Mouse (Mus musculus) E14TG2a.4 (cell line): Measurements from ENCODE around the gene Amd1.

ENCODE experiments used
- H3K27me3 ChIP-seq: 2 replicates; pipeline ENCODE4 v1.6.1; 2014; ENCODE audit warnings: low read length, control low read depth; ENCODE audit not compliant: insufficient read depth
- H3K36me3 ChIP-seq: 2 replicates; pipeline ENCODE4 v1.6.1; 2014; ENCODE audit warnings: low read length, control low read depth; ENCODE audit not compliant: insufficient read depth
- H3K4me1 ChIP-seq: replicated peaks from 2 replicates; pipeline ENCODE4 v1.6.1; 2014; ENCODE audit warnings: low read depth, low read length, control low read depth
- H3K4me3 ChIP-seq: replicated peaks from 2 replicates; pipeline ENCODE4 v1.5.1; 2014; ENCODE audit warnings: mild to moderate bottlenecking, low read length
- H3K9me3 ChIP-seq: 2 replicates; pipeline ENCODE4 v1.6.1; 2014; ENCODE audit warnings: low read length, control low read depth
- CTCF ChIP-seq: conservative IDR thresholded peaks from 2 replicates; pipeline ENCODE4 v1.5.1; 2014; ENCODE audit warnings: low read length
- NANOG ChIP-seq: IDR thresholded peaks from 2 replicates; pipeline ENCODE4 v1.6.1; 2014; ENCODE audit warnings: borderline replicate concordance, low read length, mixed read lengths
- POU5F1 ChIP-seq: IDR thresholded peaks from 2 replicates; pipeline ENCODE4 v1.6.1; 2014; ENCODE audit warnings: low read length, borderline replicate concordance

The Amd1 gene

DNA sequence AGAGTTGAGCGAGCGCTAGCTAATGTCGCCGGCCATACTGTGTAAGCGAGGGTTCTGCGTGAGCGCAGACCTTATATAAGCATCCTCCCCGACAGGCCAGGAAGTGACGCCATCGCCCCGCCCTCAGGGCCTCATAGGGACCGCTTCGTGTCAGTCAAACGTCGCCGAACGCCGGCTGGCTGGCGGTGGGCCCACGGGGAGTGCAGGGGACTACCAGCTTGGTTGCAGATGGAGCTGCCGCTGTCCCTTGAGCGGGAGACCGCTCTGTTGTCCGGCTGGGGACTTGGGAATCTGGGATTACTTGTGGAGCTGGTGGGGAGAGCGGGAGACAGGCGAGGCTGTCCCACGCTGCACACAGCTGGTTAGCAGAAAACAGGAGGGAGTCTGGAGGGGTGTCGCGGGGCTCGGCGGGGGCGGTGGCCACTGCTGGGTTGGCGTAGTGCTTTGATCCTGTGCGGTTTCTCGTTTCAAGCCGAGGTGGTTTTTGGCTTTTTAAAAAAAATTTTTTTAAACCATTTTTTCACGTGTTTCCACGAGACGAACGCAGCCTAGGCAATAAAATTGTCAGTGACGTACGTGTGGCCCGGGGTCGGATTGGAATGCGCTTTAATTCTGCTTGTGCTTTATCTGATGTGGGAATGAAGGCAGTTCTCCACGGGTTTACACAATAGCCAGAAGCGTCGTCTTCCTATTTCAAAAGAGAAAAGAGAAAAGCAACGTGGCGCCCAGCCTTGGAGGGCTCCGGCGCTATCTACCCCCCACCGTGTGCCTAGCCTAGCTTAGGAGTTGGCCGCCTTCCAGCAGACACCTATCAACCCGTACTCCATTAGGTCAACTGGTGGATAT is at the start of gene Amd1:
Gene Amd1 (minus strand): TSS at position 47 of the 846 bp plus-strand sequence.
- Histone ChIP-seq H3K36me3 (peaks cover 23% of the 10 kb centered on the region), H3K27me3 (peaks cover 17% of the 10 kb centered on the region), H3K4me3 (peak within 1 kb of the TSS; percentile 93), H3K4me1 (peaks cover 36% of the 10 kb centered on the region), H3K9me3 (peaks cover 9% of the 10 kb centered on the region)
- no peak for TF ChIP-seq POU5F1
- no peak for TF ChIP-seq CTCF
- TF ChIP-seq NANOG = no peak

DNA sequence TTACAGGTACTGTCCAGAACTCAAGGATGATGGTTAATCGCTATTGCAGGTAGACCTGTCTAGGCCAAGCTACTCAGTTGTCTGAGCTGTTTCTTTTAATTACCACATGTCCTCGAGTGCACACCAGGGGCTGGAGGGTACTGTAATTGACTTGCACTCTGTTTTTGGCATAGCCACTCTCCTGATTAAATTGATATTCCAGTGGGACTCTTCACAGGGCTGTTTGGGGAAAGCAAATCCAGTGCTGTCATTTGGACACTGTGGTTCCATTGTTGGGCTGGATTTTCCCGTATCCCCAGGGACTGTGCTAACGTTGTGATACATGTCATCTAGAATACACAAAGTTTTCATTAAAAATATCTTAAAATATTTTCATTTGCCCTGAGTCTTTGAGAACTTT is 49.2 kb upstream of the Amd1 start:
- TF ChIP-seq POU5F1 (no peak), CTCF (no peak), NANOG (no peak)
- Histone ChIP-seq H3K4me3 (peak overlapping the region; percentile 99; the same call in 1 of the 2 replicates), H3K36me3 (peaks cover 8% of the 10 kb centered on the region)

DNA sequence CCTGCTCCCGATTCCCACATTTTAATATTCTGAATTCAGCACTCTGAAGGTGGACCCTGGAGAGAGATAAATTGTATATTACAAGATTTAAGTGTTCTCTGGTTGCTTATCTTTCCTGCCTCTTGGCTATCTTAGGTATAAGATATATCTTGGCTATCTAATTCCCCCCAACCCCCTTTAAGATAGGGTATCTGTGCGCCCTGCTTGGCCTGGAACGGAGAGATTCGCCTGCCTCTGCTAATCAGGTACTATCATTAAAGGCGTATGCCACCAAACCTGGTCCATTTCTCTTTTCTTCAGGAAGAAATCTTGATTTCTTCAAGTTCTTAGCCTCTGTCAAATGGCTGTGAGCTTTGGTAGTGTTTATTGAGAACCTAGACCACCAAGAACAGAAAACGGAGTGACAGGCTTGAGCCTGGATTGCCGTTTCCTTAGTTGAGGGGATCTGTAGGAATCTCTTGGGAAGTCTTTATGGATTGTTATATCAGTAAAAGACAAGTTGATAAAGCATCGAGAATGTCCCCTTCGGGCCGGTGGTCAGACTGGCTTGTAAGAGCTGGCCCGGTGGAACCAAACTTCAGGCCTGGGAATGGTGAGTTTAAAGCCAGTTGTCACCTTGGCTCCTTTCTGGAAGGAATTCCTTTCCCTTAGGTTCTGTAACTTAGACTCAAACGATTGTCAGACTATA is 48.4 kb upstream of the Amd1 start:
- TF ChIP-seq NANOG = no peak
- no peak for TF ChIP-seq POU5F1
- no peak for TF ChIP-seq CTCF
- peak overlapping the region; percentile 99 for H3K4me3 ChIP-seq
- H3K27me3 ChIP-seq = no peaks in the 10 kb centered on the region
- peaks cover 8% of the 10 kb centered on the region for H3K36me3 ChIP-seq
- peaks cover 50% of the 10 kb centered on the region for H3K4me1 ChIP-seq
- no peaks in the 10 kb centered on the region for H3K9me3 ChIP-seq

More for the DNA sequence above, 49.2 kb upstream of the Amd1 start:
- Histone ChIP-seq H3K27me3 (no peaks in the 10 kb centered on the region), H3K4me1 (peaks cover 57% of the 10 kb centered on the region), H3K9me3 (no peaks in the 10 kb centered on the region)

DNA sequence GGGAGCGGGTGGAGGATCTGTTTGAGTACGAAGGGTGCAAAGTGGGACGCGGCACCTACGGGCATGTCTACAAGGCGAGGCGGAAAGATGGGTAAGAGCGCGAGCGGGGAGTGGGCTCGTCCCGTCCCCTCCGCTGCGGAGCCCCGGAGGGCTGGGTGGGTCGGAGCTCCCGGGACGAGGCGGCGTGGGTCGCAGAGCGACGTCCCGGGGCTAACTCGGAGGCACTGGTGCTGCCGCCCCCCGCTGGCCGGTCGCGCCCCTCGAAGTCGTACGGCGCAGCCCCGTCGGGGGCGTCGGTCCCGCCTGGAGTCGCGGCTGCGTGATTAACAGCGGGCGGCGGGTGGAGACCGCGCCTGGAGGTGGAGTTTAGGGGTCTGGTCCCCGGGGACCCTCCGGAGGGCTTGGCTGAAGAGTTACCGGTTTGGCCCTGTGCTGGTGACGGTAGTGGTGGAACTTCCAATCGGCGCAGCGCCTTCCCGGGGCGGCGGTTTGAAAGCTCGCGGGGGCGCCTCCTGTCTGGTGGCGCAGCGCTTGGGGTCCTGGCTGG is 47.7 kb upstream of the Amd1 start:
- Histone ChIP-seq H3K9me3 (no peaks in the 10 kb centered on the region), H3K4me1 (peaks cover 43% of the 10 kb centered on the region), H3K4me3 (peak overlapping the region; percentile 99), H3K27me3 (no peaks in the 10 kb centered on the region), H3K36me3 (0 out of 2 replicates have a peak, but pooled peaks cover 3% of the 10 kb centered on the region)
- TF ChIP-seq NANOG (no peak), POU5F1 (no peak), CTCF (no peak)

DNA sequence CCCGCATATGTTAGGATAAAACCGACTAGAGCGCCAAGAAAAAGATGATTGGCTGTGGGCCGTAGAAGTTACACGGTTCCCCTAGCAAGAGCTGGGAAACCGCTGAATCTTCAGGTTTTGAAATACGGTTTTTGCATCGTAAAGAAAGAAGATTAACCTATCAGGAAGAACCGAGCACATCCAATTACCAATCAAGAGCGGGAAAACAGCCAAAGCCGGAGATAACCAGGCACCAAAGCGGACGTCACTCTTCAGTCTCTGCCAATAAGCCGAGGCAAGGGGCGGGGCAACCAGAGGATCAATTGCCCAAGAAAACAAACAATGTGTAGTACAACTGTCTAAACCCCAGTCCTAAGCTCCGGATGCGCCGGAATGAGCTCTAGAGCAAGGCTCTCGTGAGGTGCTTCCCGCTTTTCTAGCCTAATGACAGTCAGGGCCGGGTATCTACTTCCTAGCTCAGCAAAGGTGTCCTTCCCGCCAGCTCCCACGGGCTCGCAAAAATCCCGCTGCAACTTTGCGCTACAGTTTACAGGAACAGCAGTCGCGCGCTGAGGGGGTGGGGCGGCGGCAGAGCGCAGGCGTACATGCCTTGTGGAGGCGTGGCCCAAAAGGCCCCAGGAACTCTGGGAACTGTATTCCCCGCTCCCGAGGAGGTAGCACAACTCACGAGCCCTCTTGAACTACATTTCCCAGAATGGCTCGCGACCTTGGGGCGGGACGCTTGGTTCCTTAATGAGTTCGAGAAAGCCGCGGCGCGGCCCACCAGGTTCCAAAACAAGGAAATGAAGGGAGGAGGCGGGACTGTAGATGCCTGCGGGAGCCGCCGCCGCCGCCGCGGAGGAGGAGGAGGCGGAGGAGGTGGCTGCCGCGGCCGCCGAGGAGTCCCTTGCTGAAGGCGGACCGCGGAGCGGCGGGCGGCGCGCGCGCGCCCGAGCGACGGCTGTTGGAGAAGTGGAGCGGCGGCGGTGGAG is 46.9 kb upstream of the Amd1 start:
- TF ChIP-seq CTCF (no peak), POU5F1 (no peak), NANOG (no peak)
- H3K36me3 ChIP-seq = 0 out of 2 replicates have a peak, but pooled peaks cover 3% of the 10 kb centered on the region

DNA sequence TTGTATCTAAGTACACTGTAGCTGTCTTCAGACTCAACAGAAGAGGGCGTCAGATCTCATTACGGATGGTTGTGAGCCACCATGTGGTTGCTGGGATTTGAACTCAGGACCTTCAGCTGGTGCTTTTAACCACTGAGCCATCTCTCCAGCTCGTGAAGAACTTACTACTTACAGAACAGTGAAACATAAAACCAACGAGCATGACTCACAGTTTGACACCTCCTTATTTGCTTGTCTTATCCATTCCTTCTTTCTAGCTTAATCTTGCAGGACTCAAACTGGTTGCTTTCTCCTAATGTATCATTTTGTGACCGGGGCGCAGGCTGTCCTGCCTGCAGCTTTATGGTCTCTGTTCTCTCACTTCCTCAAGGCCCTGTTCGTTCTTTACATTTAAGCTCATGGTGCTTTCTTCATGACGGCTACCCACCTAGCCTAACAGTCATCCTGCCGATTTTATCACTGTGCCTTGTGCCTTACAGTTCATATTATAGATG is 45.5 kb upstream of the Amd1 start:
- TF ChIP-seq CTCF (no peak), POU5F1 (no peak), NANOG (no peak)
- Histone ChIP-seq H3K27me3 (no peaks in the 10 kb centered on the region), H3K36me3 (0 out of 2 replicates have a peak, but pooled peaks cover 3% of the 10 kb centered on the region), H3K4me3 (peak overlapping the region; percentile 99), H3K9me3 (no peaks in the 10 kb centered on the region), H3K4me1 (peaks cover 28% of the 10 kb centered on the region)

More for the DNA sequence above, 46.9 kb upstream of the Amd1 start:
- Histone ChIP-seq H3K27me3 (no peaks in the 10 kb centered on the region), H3K4me3 (peak overlapping the region; percentile 99), H3K9me3 (no peaks in the 10 kb centered on the region), H3K4me1 (peaks cover 35% of the 10 kb centered on the region)

DNA sequence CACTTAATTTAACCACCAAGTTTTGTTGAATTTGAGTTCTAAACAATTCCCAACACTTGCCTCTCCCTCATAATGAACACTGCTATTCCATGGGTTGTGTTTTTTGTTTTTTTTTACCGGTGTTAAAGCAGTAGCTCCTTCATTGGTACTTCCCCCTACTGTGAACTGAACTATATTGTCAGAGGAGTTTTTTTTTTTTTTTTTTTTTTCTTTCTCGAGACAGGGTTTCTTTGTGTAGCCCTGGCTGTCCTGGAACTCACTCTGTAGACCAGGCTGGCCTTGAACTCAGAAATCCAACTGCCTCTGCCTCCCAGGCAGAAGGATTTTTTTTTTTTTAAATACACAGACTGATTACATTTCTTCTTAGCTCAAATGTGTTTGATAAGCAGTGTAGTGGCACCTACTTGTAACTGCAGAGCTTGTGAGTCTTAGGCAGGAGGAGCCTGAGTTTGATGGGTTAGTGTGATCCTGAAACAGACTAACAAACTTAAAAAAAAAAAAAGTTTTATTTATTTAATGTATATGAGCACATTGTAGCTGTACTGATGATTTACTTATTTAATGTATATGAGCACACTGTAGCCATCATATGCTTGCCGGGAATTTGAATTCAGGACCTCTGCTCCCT is 44.9 kb upstream of the Amd1 start:
- TF ChIP-seq NANOG (no peak), CTCF (no peak), POU5F1 (no peak)
- Histone ChIP-seq H3K4me3 (no peak overlapping the region), H3K9me3 (no peaks in the 10 kb centered on the region), H3K4me1 (peaks cover 27% of the 10 kb centered on the region), H3K27me3 (no peaks in the 10 kb centered on the region), H3K36me3 (0 out of 2 replicates have a peak, but pooled peaks cover 3% of the 10 kb centered on the region)
